Mouse (Mus musculus) intestine, postnatal 0 days (tissue): ENCODE data around the gene Gm8879. TPM values are rescaled to one million over a fixed set of nuclear protein-coding genes. Genes with fewer than 3 reads are reported as not detected.
"Not testable (repeated sequence)": the region's sequence is repeated elsewhere in the genome, so short reads cannot be mapped to it uniquely, and the experiment has no call there.

Experiments used
- ATAC-seq: fragments of 200-750 bp; cut with Nextera tagmentation; 2 replicates; pipeline ENCODE4 v1.8.0; 2017; ENCODE audit warnings: mild to moderate bottlenecking, moderate TSS enrichment, moderate library complexity
- H3K27ac ChIP-seq: fragments of 300-500 bp; sonication (generic); 2 replicates; pipeline ENCODE4 v1.5.1; 2014; ENCODE audit warnings: mild to moderate bottlenecking, low read depth, low read length, moderate library complexity
- H3K27me3 ChIP-seq: fragments of 300-500 bp; sonication (generic); replicated peaks from 2 replicates; pipeline ENCODE4 v1.6.1; 2014; ENCODE audit warnings: low read length, mixed read lengths; ENCODE audit not compliant: control insufficient read depth, insufficient read depth
- H3K36me3 ChIP-seq: fragments of 300-500 bp; sonication (generic); 2 replicates; pipeline ENCODE4 v1.6.1; 2014; ENCODE audit warnings: mild to moderate bottlenecking, moderate library complexity; ENCODE audit not compliant: control insufficient read depth, insufficient read depth
- H3K4me1 ChIP-seq: fragments of 300-500 bp; sonication (generic); replicated peaks from 2 replicates; pipeline ENCODE4 v1.6.1; 2014; ENCODE audit warnings: antibody characterized with exemption, low read length, mixed read lengths; ENCODE audit not compliant: control insufficient read depth, insufficient read depth
- H3K4me2 ChIP-seq: fragments of 300-500 bp; sonication (generic); replicated peaks from 2 replicates; pipeline ENCODE4 v1.6.1; 2014; ENCODE audit warnings: low read depth, mild to moderate bottlenecking, moderate library complexity
- H3K4me3 ChIP-seq: fragments of 300-500 bp; sonication (generic); 2 replicates; pipeline ENCODE4 v1.5.1; 2014; ENCODE audit warnings: low read depth, low read length
- H3K9ac ChIP-seq: fragments of 300-500 bp; sonication (generic); 2 replicates; pipeline ENCODE4 v1.6.1; 2014; ENCODE audit warnings: mild to moderate bottlenecking, low read depth, low read length
- H3K9me3 ChIP-seq: fragments of 300-500 bp; sonication (generic); 2 replicates; pipeline ENCODE4 v1.6.1; 2016; ENCODE audit warnings: mixed run types; ENCODE audit not compliant: control insufficient read depth
- WGBS: fragments of 180-500 bp; shearing (Covaris S2); extraction: QIAGEN DNeasy Blood & Tissue Kit; methylation state at CpG from one replicate; pipeline ENCODE4 v1.1.7; 2014; 5-methylcytosine and 5-hydroxymethylcytosine counted together
- polyA plus RNA-seq: library from polyadenylated mRNA; unstranded; fragments of >200 nt; fragmentation: Nextera tagmentation; extraction: Ambion mirVana; gene quantifications from 2 replicates; pipeline ENCODE4 v1.2.1, GENCODE M21; 2015

Gene Gm8879
- polyA plus RNA-seq = not detected in 2 replicates

DNA sequence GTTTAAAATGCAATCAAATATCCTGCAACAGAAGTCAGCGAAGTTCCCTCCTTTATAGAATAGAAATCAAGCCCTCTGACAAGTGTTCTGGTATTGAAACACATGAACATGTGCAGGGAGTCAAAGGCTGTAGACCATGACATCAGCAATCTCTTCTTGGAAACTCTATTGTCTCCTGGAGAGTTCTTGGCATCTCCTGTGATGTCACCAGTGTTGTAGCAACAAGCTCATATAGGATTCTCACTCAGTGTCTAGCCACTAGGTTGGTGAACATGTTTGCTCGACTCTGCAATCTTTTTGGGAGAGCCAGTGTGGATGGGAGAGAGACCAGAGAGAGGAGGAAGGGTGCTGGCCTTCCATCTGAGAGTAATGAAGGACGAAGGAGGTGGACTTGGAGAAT lies at the start of gene Gm8879:
Gene Gm8879 (plus strand): TSS at position 301 of the 400 bp plus-strand sequence.
- H3K27me3 ChIP-seq, ATAC-seq, H3K9ac ChIP-seq, H3K4me3 ChIP-seq, H3K4me2 ChIP-seq, H3K27ac ChIP-seq, H3K4me1 ChIP-seq, H3K36me3 ChIP-seq, H3K9me3 ChIP-seq: not testable (repeated sequence)
- WGBS = no CpG with 5 or more reads among the region's 3 CpGs

DNA sequence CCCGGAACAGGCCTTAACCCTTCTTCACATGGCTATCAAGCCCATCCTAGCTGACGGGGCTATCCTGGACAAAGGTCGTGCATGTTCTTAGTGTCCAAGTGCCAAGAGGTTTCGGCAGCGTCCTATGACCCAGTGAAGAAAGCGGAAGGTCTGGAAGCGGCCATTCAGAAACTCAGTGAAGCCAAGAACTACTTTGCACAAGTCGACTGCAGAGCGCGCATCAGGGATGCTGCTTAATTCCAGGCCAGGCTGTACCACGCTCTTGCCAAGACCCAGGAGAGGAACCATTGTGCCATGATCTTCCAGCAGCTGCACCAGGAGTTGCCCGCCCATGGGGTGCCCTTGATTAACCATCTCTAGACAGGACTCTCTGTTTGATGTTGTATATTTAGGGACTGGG lies 10.6 kb downstream of the Gm8879 start:
- not testable (repeated sequence) for ATAC-seq, H3K4me2 ChIP-seq, H3K9ac ChIP-seq, H3K4me3 ChIP-seq, H3K4me1 ChIP-seq, H3K27me3 ChIP-seq, H3K27ac ChIP-seq, H3K36me3 ChIP-seq, H3K9me3 ChIP-seq
- WGBS = 88% methylated on average over 12 of the region's 12 CpGs

Other genes with a start within 250 kb of the Gm8879 start
- not detected in 2 replicates for gene Gm8871, start 179.8 kb upstream of the Gm8879 start, polyA plus RNA-seq
- gene Gm8857, start 179.8 kb upstream of the Gm8879 start, polyA plus RNA-seq = not detected in 2 replicates
- gene Gm5861, start 55.4 kb downstream of the Gm8879 start, polyA plus RNA-seq = not detected in 2 replicates
- not detected in 2 replicates for gene Gm8890, start 128.4 kb downstream of the Gm8879 start, polyA plus RNA-seq
- not detected in 2 replicates for gene Speer1, start 213.9 kb downstream of the Gm8879 start, polyA plus RNA-seq